Mouse (Mus musculus): ENCODE data around the gene Pde6g. TPM values are rescaled to one million over a fixed set of nuclear protein-coding genes. Genes with fewer than 3 reads are reported as not detected.

Pde6g gene
- polyA plus RNA-seq, 1 experiment from 2014 or later = 0.23 TPM

DNA sequence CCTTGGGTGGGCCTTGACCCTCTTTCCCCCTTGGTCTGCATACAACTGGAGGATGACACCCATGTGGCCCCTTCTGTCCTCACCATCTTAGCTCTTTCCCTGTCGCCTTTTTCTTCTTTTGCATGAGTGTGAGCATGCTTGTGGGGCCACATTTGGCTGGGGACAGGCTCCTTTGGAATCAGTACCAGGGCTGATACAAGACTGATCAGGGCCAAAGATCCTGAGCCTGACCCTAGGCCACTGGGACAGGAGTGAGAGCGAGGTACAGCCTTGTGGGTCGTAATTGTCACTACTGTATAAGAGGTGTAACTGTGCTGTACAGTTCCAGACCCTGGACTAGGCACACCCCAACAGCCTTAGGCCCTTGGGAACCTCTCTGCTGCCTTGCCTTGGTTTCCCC, 40.6 kb upstream of the Pde6g start:
- no peak overlapping the region for H3K4me3 ChIP-seq (ENCODE audit: control insufficient read depth in 1 of 2, insufficient read depth in 1 of 2, low read depth in 1 of 2, low read length in 2 of 2)
- no peak overlapping the region for H3K27ac ChIP-seq (replicated peaks in 1 of 2; ENCODE audit: control insufficient read depth in 1 of 2, insufficient read depth in 1 of 2, low read depth in 2 of 2, low read length in 2 of 2)
- H3K36me3 ChIP-seq (ENCODE audit: control insufficient read depth, insufficient read depth, low read length) = peaks cover 59% of the 10 kb centered on the region
- H3K9ac ChIP-seq (ENCODE audit: low read length) = no peak overlapping the region; the same call in 1 of the 2 replicates
- no peak for ATAC-seq (ENCODE audit: insufficient number of reproducible peaks, insufficient read depth, low FRiP score, low read depth)
- no peak overlapping the region; the same call in 1 of the 2 replicates for H3K4me2 ChIP-seq (ENCODE audit: low read length)
- WGBS = 82% methylated on average over 3 of the region's 3 CpGs
- no peaks in the 10 kb centered on the region for H3K27me3 ChIP-seq (ENCODE audit: control insufficient read depth, insufficient read depth, low read length)
- no peaks in the 10 kb centered on the region for H3K9me3 ChIP-seq (ENCODE audit: control insufficient read depth, low read length)
- peaks cover 17 to 25% of the 10 kb centered on the region in 2 experiments for H3K4me1 ChIP-seq (ENCODE audit: control insufficient read depth in 2 of 2, insufficient read depth in 2 of 2, low read length in 2 of 2)

DNA sequence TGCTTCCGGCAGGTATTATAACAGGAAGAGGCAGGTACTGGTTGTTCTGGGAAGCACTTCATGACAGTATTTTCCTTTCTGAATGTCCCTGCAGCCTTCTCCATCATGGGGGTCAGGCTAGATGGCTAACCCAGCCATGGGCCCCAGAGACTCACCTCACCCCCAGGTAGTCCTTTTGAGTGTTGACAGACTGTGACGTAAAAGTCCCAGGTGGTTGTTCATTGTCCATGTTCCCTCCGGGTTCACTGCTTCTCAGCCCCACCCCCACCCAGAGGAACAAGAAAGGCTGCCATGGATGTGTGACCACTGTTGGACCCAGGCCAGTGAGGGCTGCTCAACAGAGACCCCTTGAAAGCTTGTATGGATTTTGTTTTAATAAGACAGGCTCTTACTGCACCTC, 40.1 kb upstream of the Pde6g start:
- H3K27ac ChIP-seq (replicated peaks in 1 of 2; ENCODE audit: control insufficient read depth in 1 of 2, insufficient read depth in 1 of 2, low read depth in 2 of 2, low read length in 2 of 2) = peak overlapping the region; percentile 77 to 80
- no peak for ATAC-seq (ENCODE audit: insufficient number of reproducible peaks, insufficient read depth, low FRiP score, low read depth)
- peak overlapping the region; percentile 90 for H3K9ac ChIP-seq (ENCODE audit: low read length)
- H3K27me3 ChIP-seq (ENCODE audit: control insufficient read depth, insufficient read depth, low read length) = no peaks in the 10 kb centered on the region
- H3K36me3 ChIP-seq (ENCODE audit: control insufficient read depth, insufficient read depth, low read length) = peaks cover 59% of the 10 kb centered on the region
- WGBS = 57% methylated on average over 3 of the region's 3 CpGs
- no peaks in the 10 kb centered on the region for H3K9me3 ChIP-seq (ENCODE audit: control insufficient read depth, low read length)
- H3K4me3 ChIP-seq (ENCODE audit: control insufficient read depth in 1 of 2, insufficient read depth in 1 of 2, low read depth in 1 of 2, low read length in 2 of 2) = peak overlapping the region in 1 of 2 experiments; percentile 93; a peak in 2 of 4 replicates
- H3K4me1 ChIP-seq (ENCODE audit: control insufficient read depth in 2 of 2, insufficient read depth in 2 of 2, low read length in 2 of 2) = peaks cover 17 to 25% of the 10 kb centered on the region in 2 experiments
- H3K4me2 ChIP-seq (ENCODE audit: low read length) = peak overlapping the region; percentile 88

DNA sequence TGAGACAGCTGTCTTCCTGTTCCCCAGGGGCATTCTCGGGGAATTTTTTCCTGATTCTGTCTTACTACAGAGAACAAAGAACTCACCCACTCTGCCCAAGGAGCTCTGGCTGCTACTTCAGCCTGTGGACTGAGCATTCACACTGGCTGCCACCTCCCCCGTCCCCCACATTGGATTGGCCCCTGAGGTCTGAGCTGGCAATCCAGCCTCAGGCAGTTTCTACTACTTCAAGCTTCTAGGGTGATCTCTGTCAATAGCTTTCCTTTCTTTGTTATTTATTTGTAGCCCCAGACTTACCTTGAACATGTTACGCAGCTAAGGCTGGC, 39.5 kb upstream of the Pde6g start:
- H3K27ac ChIP-seq (replicated peaks in 1 of 2; ENCODE audit: control insufficient read depth in 1 of 2, insufficient read depth in 1 of 2, low read depth in 2 of 2, low read length in 2 of 2) = peak overlapping the region; percentile 77 to 80
- peaks cover 59% of the 10 kb centered on the region for H3K36me3 ChIP-seq (ENCODE audit: control insufficient read depth, insufficient read depth, low read length)
- H3K4me1 ChIP-seq (ENCODE audit: control insufficient read depth in 2 of 2, insufficient read depth in 2 of 2, low read length in 2 of 2) = peaks cover 17 to 25% of the 10 kb centered on the region in 2 experiments
- no peaks in the 10 kb centered on the region for H3K27me3 ChIP-seq (ENCODE audit: control insufficient read depth, insufficient read depth, low read length)
- H3K9ac ChIP-seq (ENCODE audit: low read length) = peak overlapping the region; percentile 90
- no peaks in the 10 kb centered on the region for H3K9me3 ChIP-seq (ENCODE audit: control insufficient read depth, low read length)
- peak overlapping the region; percentile 88 for H3K4me2 ChIP-seq (ENCODE audit: low read length)
- 21% methylated on average over 3 of the region's 3 CpGs for WGBS
- no peak for ATAC-seq (ENCODE audit: insufficient number of reproducible peaks, insufficient read depth, low FRiP score, low read depth)
- H3K4me3 ChIP-seq (ENCODE audit: control insufficient read depth in 1 of 2, insufficient read depth in 1 of 2, low read depth in 1 of 2, low read length in 2 of 2) = peak overlapping the region; percentile 90 to 93

DNA sequence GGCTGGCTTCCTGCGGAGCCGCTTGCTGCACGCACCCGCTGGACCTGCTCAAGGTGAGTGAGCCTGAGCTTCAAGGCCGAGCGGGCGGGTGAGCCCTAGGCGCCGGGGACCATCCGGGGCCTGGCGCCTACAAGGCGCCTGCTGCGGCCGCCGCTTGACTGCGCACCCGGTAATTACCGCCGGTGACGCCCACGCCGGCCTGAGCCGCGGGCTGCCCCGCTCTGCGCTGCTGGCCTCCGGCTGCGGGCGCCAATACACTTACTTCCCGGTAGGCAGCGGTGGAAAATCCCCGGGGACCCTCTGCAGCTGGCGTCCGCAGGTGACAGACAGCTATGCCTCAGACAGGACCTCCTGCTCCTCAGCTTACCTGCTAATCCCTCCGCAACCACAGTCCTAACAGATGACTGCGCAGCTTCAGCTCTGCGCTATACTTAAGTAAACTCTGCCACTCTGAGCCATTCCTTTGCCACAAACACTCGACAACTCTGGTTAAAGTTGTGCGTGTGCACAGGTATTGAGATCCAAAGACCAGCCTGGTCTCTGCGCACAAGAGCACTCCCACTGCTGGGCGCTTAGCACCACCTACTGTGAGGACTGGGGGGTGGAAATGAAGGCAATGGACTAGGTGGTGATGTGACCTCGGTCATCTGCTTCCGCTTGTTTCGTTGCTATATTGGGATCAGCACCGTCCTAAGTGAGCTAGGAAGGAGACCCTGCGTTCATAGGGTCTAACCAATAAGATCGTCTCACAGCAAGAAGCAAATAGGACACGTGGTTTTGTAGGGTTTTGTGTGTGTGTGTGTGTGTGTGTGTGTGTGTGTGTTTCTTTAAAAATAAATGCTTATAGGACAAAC, 39.0 kb upstream of the Pde6g start:
- Histone ChIP-seq H3K4me2 (ENCODE audit: low read length) (peak overlapping the region; percentile 88), H3K36me3 (ENCODE audit: control insufficient read depth, insufficient read depth, low read length) (peaks cover 59% of the 10 kb centered on the region), H3K9ac (ENCODE audit: low read length) (peak overlapping the region; percentile 90), H3K9me3 (ENCODE audit: control insufficient read depth, low read length) (no peaks in the 10 kb centered on the region), H3K4me3 (ENCODE audit: control insufficient read depth in 1 of 2, insufficient read depth in 1 of 2, low read depth in 1 of 2, low read length in 2 of 2) (peak overlapping the region; percentile 90 to 93), H3K27ac (replicated peaks in 1 of 2; ENCODE audit: control insufficient read depth in 1 of 2, insufficient read depth in 1 of 2, low read depth in 2 of 2, low read length in 2 of 2) (peak overlapping the region; percentile 77 to 80), H3K4me1 (ENCODE audit: control insufficient read depth in 2 of 2, insufficient read depth in 2 of 2, low read length in 2 of 2) (peaks cover 17 to 25% of the 10 kb centered on the region in 2 experiments), H3K27me3 (ENCODE audit: control insufficient read depth, insufficient read depth, low read length) (no peaks in the 10 kb centered on the region)
- under 1% methylated on average over 48 of the region's 48 CpGs for WGBS
- ATAC-seq (ENCODE audit: insufficient number of reproducible peaks, insufficient read depth, low FRiP score, low read depth) = peak; percentile 64

- Histone ChIP-seq H3K9me3 (ENCODE audit: control insufficient read depth, low read length) (no peaks in the 10 kb centered on the region), H3K27ac (replicated peaks in 1 of 2; ENCODE audit: control insufficient read depth in 1 of 2, insufficient read depth in 1 of 2, low read depth in 2 of 2, low read length in 2 of 2) (peak within 1 kb of the TSS; percentile 77 to 80), H3K36me3 (ENCODE audit: control insufficient read depth, insufficient read depth, low read length) (peaks cover 59% of the 10 kb centered on the region), H3K27me3 (ENCODE audit: control insufficient read depth, insufficient read depth, low read length) (no peaks in the 10 kb centered on the region), H3K4me1 (ENCODE audit: control insufficient read depth in 2 of 2, insufficient read depth in 2 of 2, low read length in 2 of 2) (peaks cover 17 to 25% of the 10 kb centered on the region in 2 experiments), H3K4me2 (ENCODE audit: low read length) (peak within 1 kb of the TSS; percentile 88), H3K9ac (ENCODE audit: low read length) (peak within 1 kb of the TSS; percentile 90), H3K4me3 (ENCODE audit: control insufficient read depth in 1 of 2, insufficient read depth in 1 of 2, low read depth in 1 of 2, low read length in 2 of 2) (peak within 1 kb of the TSS; percentile 90 to 93)
- 1% methylated on average over 32 of the region's 35 CpGs for WGBS
- ATAC-seq (ENCODE audit: insufficient number of reproducible peaks, insufficient read depth, low FRiP score, low read depth) = peak; percentile 78
Observed at GRCm38 (mm10) chr11:120491317-120492023, 38.2 kb upstream of the Pde6g start, which contains the start of gene Slc25a10. Gene Slc25a10, plus strand, starts transcription at chr11:120491840.

DNA sequence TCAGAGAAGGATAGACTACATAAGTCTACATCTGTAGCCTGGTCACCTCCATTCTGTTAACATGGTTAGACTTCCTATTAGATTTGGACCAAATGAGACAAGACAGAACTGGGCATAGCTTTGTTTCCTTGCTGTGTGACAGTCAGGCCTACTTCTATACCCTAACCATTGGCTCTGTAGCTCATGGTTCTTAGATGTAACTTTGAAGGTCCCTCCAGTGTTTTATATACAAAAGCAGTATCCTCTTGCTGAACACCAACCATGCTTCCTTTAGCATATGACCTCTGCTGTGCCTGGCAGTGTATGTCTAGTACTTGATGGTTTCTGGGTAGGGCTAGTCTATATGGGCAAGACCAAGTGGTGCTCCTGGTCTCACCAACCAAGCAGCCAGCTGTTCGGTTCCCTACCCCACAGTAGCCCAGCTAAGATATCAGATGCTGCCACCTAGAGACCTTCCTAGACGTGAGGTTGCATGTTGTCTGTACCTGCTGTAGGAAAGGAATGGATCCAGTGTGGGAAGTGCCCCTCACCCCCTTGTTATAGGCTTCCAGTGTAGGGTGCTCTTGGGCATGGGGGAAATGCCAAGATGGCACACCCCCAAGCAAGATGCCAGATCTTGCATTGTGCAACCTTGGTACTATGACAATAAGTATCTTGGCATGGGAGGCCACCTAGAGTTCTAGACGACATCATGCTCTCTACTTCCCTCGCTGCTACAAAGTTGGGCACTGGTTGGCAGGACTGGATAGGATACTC, 37.2 kb upstream of the Pde6g start:
- no peak for ATAC-seq (ENCODE audit: insufficient number of reproducible peaks, insufficient read depth, low FRiP score, low read depth)
- Histone ChIP-seq H3K9me3 (ENCODE audit: control insufficient read depth, low read length) (no peaks in the 10 kb centered on the region), H3K4me3 (ENCODE audit: control insufficient read depth in 1 of 2, insufficient read depth in 1 of 2, low read depth in 1 of 2, low read length in 2 of 2) (no peak overlapping the region), H3K4me1 (ENCODE audit: control insufficient read depth in 2 of 2, insufficient read depth in 2 of 2, low read length in 2 of 2) (peaks cover 21 to 31% of the 10 kb centered on the region in 2 experiments), H3K27ac (replicated peaks in 1 of 2; ENCODE audit: control insufficient read depth in 1 of 2, insufficient read depth in 1 of 2, low read depth in 2 of 2, low read length in 2 of 2) (0 out of 4 replicates have a peak overlapping the region, but pooled peaks of 1 of the 2 experiments have one; percentile 80), H3K27me3 (ENCODE audit: control insufficient read depth, insufficient read depth, low read length) (no peaks in the 10 kb centered on the region), H3K9ac (ENCODE audit: low read length) (peak overlapping the region; percentile 90), H3K36me3 (ENCODE audit: control insufficient read depth, insufficient read depth, low read length) (peaks cover 59% of the 10 kb centered on the region), H3K4me2 (ENCODE audit: low read length) (peak overlapping the region; percentile 88; the same call in 1 of the 2 replicates)
- WGBS = 35% methylated on average over 4 of the region's 4 CpGs

Data from heart, embryonic 14.5 days (tissue).